Mouse (Mus musculus): ENCODE measurements around the gene Hic1. TPM values are rescaled to one million over a fixed set of nuclear protein-coding genes. Genes with fewer than 3 reads are reported as not detected.
"Not testable (repeated sequence)": the region's sequence is repeated elsewhere in the genome, so short reads cannot be mapped to it uniquely, and the experiment has no call there.

Hic1 gene
- polyA plus RNA-seq, 1 experiment from 2014 or later: 4.8 TPM

GRCm38 (mm10) chr11:75190905-75191441 is 21.7 kb upstream of the Hic1 start, which contains the start of gene Dph1:
TSS of gene Dph1 (minus strand) at chr11:75191241.
- H3K4me1 ChIP-seq: peaks cover 45% of the 10 kb centered on the region
- peak; percentile 0; the same call in 1 of the 2 replicates for ATAC-seq (ENCODE audit: low FRiP score, low read depth)

DNA sequence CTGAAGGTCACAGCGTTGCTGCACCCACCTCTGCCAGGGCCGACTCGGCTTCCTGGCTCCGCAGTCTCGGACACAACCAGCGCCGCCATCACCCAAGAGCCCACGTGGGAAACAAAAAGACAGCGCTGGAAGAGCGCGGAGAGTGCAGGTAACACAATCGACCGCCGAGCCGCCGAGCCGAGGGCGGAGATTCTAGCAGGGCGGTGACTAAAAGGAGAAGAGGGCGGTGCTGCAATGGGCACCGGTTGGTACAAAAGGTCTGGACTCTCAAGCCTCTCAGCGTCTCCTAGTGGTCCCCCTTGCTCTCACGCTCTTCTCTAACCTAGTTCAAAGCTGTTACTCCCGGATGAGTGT is 21.0 kb upstream of the Hic1 start:
- peaks cover 46% of the 10 kb centered on the region for H3K27me3 ChIP-seq
- H3K27ac ChIP-seq (replicated peaks): 0 out of 2 replicates have a peak overlapping the region, but pooled peaks have one; percentile 56
- H3K4me1 ChIP-seq: peaks cover 43% of the 10 kb centered on the region
- H3K9me3 ChIP-seq: no peaks in the 10 kb centered on the region
- 0% methylated on average over 24 of the region's 24 CpGs for WGBS
- H3K36me3 ChIP-seq: no peaks in the 10 kb centered on the region
- peak overlapping the region; percentile 54 for H3K9ac ChIP-seq (replicated peaks)
- ATAC-seq (ENCODE audit: low FRiP score, low read depth): peak; percentile 67
- peak overlapping the region; percentile 74 for H3K4me3 ChIP-seq
- H3K4me2 ChIP-seq (replicated peaks): peak overlapping the region; percentile 80

More at GRCm38 (mm10) chr11:75190905-75191441, 21.7 kb upstream of the Hic1 start, which contains the start of gene Dph1:
- peak within 1 kb of the TSS; percentile 80 for H3K4me2 ChIP-seq (replicated peaks)
- peaks cover 52% of the 10 kb centered on the region for H3K27me3 ChIP-seq
- H3K9me3 ChIP-seq: no peaks in the 10 kb centered on the region
- peak within 1 kb of the TSS; percentile 56; the same call in 1 of the 2 replicates for H3K27ac ChIP-seq (replicated peaks)
- no peaks in the 10 kb centered on the region for H3K36me3 ChIP-seq
- H3K4me3 ChIP-seq: peak within 1 kb of the TSS; percentile 74
- WGBS: 49% methylated on average over 5 of the region's 5 CpGs
- peak within 1 kb of the TSS; percentile 54 for H3K9ac ChIP-seq (replicated peaks)

GRCm38 (mm10) chr11:75189713-75190370 is 20.5 kb upstream of the Hic1 start:
- H3K9me3 ChIP-seq: no peaks in the 10 kb centered on the region
- no peak overlapping the region for H3K27ac ChIP-seq (replicated peaks)
- under 1% methylated on average over 22 of the region's 22 CpGs for WGBS
- peak overlapping the region; percentile 74 for H3K4me3 ChIP-seq
- no peaks in the 10 kb centered on the region for H3K36me3 ChIP-seq
- H3K4me2 ChIP-seq (replicated peaks): peak overlapping the region; percentile 80
- peak; percentile 1; the same call in 1 of the 2 replicates for ATAC-seq (ENCODE audit: low FRiP score, low read depth)
- H3K4me1 ChIP-seq: peaks cover 39% of the 10 kb centered on the region
- H3K27me3 ChIP-seq: peaks cover 41% of the 10 kb centered on the region
- peak overlapping the region; percentile 54 for H3K9ac ChIP-seq (replicated peaks)

- ATAC-seq (ENCODE audit: low FRiP score, low read depth): 0 out of 2 replicates have a peak, but pooled peaks have one; percentile 23
- 50% methylated on average over 1 of the region's 2 CpGs for WGBS
- no peaks in the 10 kb centered on the region for H3K27me3 ChIP-seq
- no peak overlapping the region for H3K4me3 ChIP-seq
- peaks cover 12% of the 10 kb centered on the region for H3K4me1 ChIP-seq
- H3K9me3 ChIP-seq: no peaks in the 10 kb centered on the region
- peak overlapping the region; percentile 41; the same call in 1 of the 2 replicates for H3K9ac ChIP-seq (replicated peaks)
- H3K27ac ChIP-seq (replicated peaks): 0 out of 2 replicates have a peak overlapping the region, but pooled peaks have one; percentile 42
- peaks cover 14% of the 10 kb centered on the region for H3K36me3 ChIP-seq
- no peak overlapping the region for H3K4me2 ChIP-seq (replicated peaks)
Observed at GRCm38 (mm10) chr11:75184986-75185385, 15.7 kb upstream of the Hic1 start.

GRCm38 (mm10) chr11:75184573-75184972 is 15.3 kb upstream of the Hic1 start:
- Histone ChIP-seq H3K4me3 (no peak overlapping the region), H3K27ac (replicated peaks) (0 out of 2 replicates have a peak overlapping the region, but pooled peaks have one; percentile 42), H3K9ac (replicated peaks) (peak overlapping the region; percentile 41; the same call in 1 of the 2 replicates), H3K9me3 (no peaks in the 10 kb centered on the region), H3K36me3 (peaks cover 14% of the 10 kb centered on the region), H3K4me2 (replicated peaks) (no peak overlapping the region), H3K4me1 (peaks cover 11% of the 10 kb centered on the region), H3K27me3 (no peaks in the 10 kb centered on the region)
- ATAC-seq (ENCODE audit: low FRiP score, low read depth): no peak
- WGBS: 80% methylated on average over 5 of the region's 5 CpGs

DNA sequence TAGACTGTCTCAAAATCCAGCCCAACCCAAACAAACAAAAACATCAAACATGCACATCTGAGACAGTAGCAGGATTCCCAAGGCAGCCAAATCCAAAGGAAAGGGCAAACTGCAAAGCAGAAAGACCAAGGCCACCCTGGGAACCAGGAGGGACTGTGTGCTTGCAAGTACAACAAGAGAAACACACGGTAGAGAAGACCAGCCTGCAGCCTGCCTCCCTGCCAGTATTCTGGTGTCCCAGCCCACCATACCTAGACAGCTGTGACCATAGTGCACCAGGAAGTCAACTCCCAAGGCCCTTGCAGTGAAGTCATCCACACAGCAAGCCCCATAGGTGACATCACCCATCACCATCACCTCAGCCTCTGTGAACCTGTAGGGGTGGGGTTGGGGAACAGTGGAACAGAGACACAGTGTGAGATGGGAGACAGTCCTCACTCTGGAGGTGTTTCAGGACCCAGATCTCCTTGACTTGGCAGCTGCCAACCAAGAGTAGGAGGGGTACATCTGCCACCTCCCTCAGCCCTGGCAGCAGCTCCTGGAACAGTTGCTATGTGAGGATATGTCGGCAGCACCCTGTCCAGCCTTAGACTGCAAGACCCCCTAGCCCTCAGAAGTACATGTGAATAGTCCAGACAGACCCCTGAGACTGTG is 14.7 kb upstream of the Hic1 start:
- H3K36me3 ChIP-seq: peaks cover 14% of the 10 kb centered on the region
- H3K27ac ChIP-seq (replicated peaks): no peak overlapping the region
- H3K9ac ChIP-seq (replicated peaks): no peak overlapping the region
- no peak overlapping the region for H3K4me3 ChIP-seq
- peaks cover 10% of the 10 kb centered on the region for H3K4me1 ChIP-seq
- WGBS: 81% methylated on average over 2 of the region's 2 CpGs
- H3K4me2 ChIP-seq (replicated peaks): no peak overlapping the region
- ATAC-seq (ENCODE audit: low FRiP score, low read depth): no peak
- no peaks in the 10 kb centered on the region for H3K27me3 ChIP-seq
- H3K9me3 ChIP-seq: no peaks in the 10 kb centered on the region

GRCm38 (mm10) chr11:75178672-75179208 is 9.4 kb upstream of the Hic1 start, which contains the start of gene Ovca2:
TSS of gene Ovca2 (minus strand) at chr11:75178835.
- Histone ChIP-seq H3K36me3 (peaks cover 29% of the 10 kb centered on the region), H3K4me3 (peak within 1 kb of the TSS; percentile 71), H3K27ac (replicated peaks) (peak within 1 kb of the TSS; percentile 79), H3K9ac (replicated peaks) (peak within 1 kb of the TSS; percentile 79), H3K4me2 (replicated peaks) (peak within 1 kb of the TSS; percentile 97), H3K9me3 (no peaks in the 10 kb centered on the region), H3K4me1 (peaks cover 24% of the 10 kb centered on the region), H3K27me3 (peaks cover 14% of the 10 kb centered on the region)
- ATAC-seq (ENCODE audit: low FRiP score, low read depth): peak; percentile 96
- WGBS: under 1% methylated on average over 33 of the region's 33 CpGs

GRCm38 (mm10) chr11:75178011-75178410 is 8.7 kb upstream of the Hic1 start:
- no peak for ATAC-seq (ENCODE audit: low FRiP score, low read depth)
- Histone ChIP-seq H3K9me3 (no peaks in the 10 kb centered on the region), H3K27ac (replicated peaks) (peak overlapping the region; percentile 79), H3K4me3 (peak overlapping the region; percentile 71), H3K9ac (replicated peaks) (peak overlapping the region; percentile 79), H3K27me3 (peaks cover 21% of the 10 kb centered on the region), H3K4me1 (peaks cover 30% of the 10 kb centered on the region), H3K4me2 (replicated peaks) (peak overlapping the region; percentile 97), H3K36me3 (peaks cover 24% of the 10 kb centered on the region)
- WGBS: 55% methylated on average over 12 of the region's 12 CpGs

- Histone ChIP-seq H3K4me1 (peaks cover 56% of the 10 kb centered on the region), H3K27me3 (peaks cover 56% of the 10 kb centered on the region), H3K36me3 (peaks cover 15% of the 10 kb centered on the region)
- H3K9ac ChIP-seq (replicated peaks); H3K4me2 ChIP-seq (replicated peaks); ATAC-seq (ENCODE audit: low FRiP score, low read depth); H3K9me3 ChIP-seq; H3K4me3 ChIP-seq; H3K27ac ChIP-seq (replicated peaks): not testable (repeated sequence)
- WGBS: 78% methylated on average over 6 of the region's 6 CpGs
Observed at GRCm38 (mm10) chr11:75174574-75174973, 5.3 kb upstream of the Hic1 start.

- 4% methylated on average over 15 of the region's 15 CpGs for WGBS
- peak overlapping the region; percentile 57; the same call in 1 of the 2 replicates for H3K9ac ChIP-seq (replicated peaks)
- 0 out of 2 replicates have a peak overlapping the region, but pooled peaks have one; percentile 60 for H3K27ac ChIP-seq (replicated peaks)
- H3K27me3 ChIP-seq: peaks cover 64% of the 10 kb centered on the region
- H3K4me3 ChIP-seq: peak overlapping the region; percentile 68
- peaks cover 57% of the 10 kb centered on the region for H3K4me1 ChIP-seq
- H3K36me3 ChIP-seq: peaks cover 15% of the 10 kb centered on the region
- ATAC-seq (ENCODE audit: low FRiP score, low read depth): no peak
- H3K4me2 ChIP-seq (replicated peaks): peak overlapping the region; percentile 73
- H3K9me3 ChIP-seq: no peaks in the 10 kb centered on the region
Observed at GRCm38 (mm10) chr11:75173799-75174165, 4.5 kb upstream of the Hic1 start.

DNA sequence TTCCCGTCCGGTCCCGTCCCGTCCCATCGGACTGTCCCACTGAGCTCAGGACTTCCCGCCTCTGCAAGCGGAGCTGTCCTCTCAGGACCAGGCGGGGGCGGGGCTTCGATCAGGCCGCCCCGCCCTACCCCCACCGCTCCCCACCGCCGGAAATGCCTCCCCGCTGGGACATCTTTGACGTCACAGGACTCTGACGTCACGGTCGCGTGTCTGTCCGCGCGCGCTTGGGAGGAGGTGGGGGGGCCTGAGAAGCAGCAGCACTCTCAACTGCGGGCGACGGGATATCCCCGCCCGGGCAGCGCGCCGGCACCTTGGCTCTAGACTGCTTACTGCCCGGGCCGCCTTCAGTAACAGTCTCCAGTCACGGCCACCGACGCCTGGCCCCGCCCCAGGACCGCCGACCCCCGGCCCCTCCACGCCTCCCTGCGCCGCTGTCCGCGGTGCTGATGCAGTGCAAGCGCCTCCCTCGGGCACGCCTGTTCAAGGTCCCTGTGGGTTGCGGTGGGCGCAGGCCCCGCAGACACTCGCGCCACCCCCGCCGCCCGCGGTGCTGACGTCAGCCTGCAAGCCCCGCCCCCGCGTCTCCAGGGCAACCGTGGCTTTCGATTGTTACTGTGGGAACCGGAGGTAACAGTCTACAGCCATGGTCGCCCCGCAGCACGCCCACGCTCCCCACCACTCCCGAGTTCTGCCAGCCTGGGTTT is 3.9 kb upstream of the Hic1 start:
- ATAC-seq (ENCODE audit: low FRiP score, low read depth): peak; percentile 70
- no peaks in the 10 kb centered on the region for H3K9me3 ChIP-seq
- WGBS: 1% methylated on average over 71 of the region's 71 CpGs
- H3K4me1 ChIP-seq: peaks cover 62% of the 10 kb centered on the region
- H3K4me3 ChIP-seq: peak overlapping the region; percentile 68
- H3K27me3 ChIP-seq: peaks cover 69% of the 10 kb centered on the region
- peak overlapping the region; percentile 73 for H3K4me2 ChIP-seq (replicated peaks)
- H3K36me3 ChIP-seq: peaks cover 15% of the 10 kb centered on the region
- peak overlapping the region; percentile 57 for H3K9ac ChIP-seq (replicated peaks)
- peak overlapping the region; percentile 60 for H3K27ac ChIP-seq (replicated peaks)
